Mouse (Mus musculus) hindbrain, embryonic 11.5 days (tissue): Measurements from ENCODE around the gene Hist1h4k. TPM values are rescaled to one million over a fixed set of nuclear protein-coding genes. Genes with fewer than 3 reads are reported as not detected.
"Not testable (repeated sequence)": the region's sequence is repeated elsewhere in the genome, so short reads cannot be mapped to it uniquely, and the experiment has no call there.

ENCODE experiments used
- ATAC-seq: fragments of 200-750 bp; cut with Nextera tagmentation; 2 replicates; pipeline ENCODE4 v1.8.0; 2017; ENCODE audit warnings: mild to moderate bottlenecking, moderate TSS enrichment, moderate library complexity; ENCODE audit not compliant: low FRiP score
- DNase-seq: peaks from one replicate; pipeline ENCODE4 v3.0.0-alpha.2; 2015; ENCODE audit warnings: low spot score
- H3K27ac ChIP-seq: fragments of 300-500 bp; sonication (generic); 2 replicates; pipeline ENCODE4 v1.5.1; 2014; ENCODE audit warnings: mild to moderate bottlenecking, low read depth, low read length
- H3K27me3 ChIP-seq: fragments of 300-500 bp; sonication (generic); 2 replicates; pipeline ENCODE4 v1.6.1; 2014; ENCODE audit warnings: mild to moderate bottlenecking, low read length, moderate library complexity, mixed read lengths; ENCODE audit not compliant: control insufficient read depth, insufficient read depth
- H3K36me3 ChIP-seq: fragments of 300-500 bp; sonication (generic); 2 replicates; pipeline ENCODE4 v1.6.1; 2014; ENCODE audit warnings: mild to moderate bottlenecking, low read length, moderate library complexity, mixed read lengths; ENCODE audit not compliant: control insufficient read depth, insufficient read depth
- H3K4me1 ChIP-seq: fragments of 300-500 bp; sonication (generic); replicated peaks from 2 replicates; pipeline ENCODE4 v1.6.1; 2014; ENCODE audit warnings: low read length, mixed read lengths; ENCODE audit not compliant: control insufficient read depth, insufficient read depth
- H3K4me2 ChIP-seq: fragments of 300-500 bp; sonication (generic); replicated peaks from 2 replicates; pipeline ENCODE4 v1.6.1; 2014; ENCODE audit warnings: mild to moderate bottlenecking, low read depth, low read length
- H3K4me3 ChIP-seq: fragments of 300-500 bp; sonication (generic); 2 replicates; pipeline ENCODE4 v1.5.1; 2014; ENCODE audit warnings: low read depth, low read length
- H3K9ac ChIP-seq: fragments of 300-500 bp; sonication (generic); 2 replicates; pipeline ENCODE4 v1.6.1; 2014; ENCODE audit warnings: low read depth, low read length
- H3K9me3 ChIP-seq: fragments of 300-500 bp; sonication (generic); 2 replicates; pipeline ENCODE4 v1.6.1; 2016; ENCODE audit warnings: low read length; ENCODE audit not compliant: control insufficient read depth
- WGBS: fragments of 180-500 bp; shearing (Covaris S2); extraction: QIAGEN DNeasy Blood & Tissue Kit; methylation state at CpG from one replicate; pipeline ENCODE4 v1.1.7; 2014; 5-methylcytosine and 5-hydroxymethylcytosine counted together
- polyA plus RNA-seq: library from polyadenylated mRNA; unstranded; fragments of >200 nt; fragmentation: Nextera tagmentation; extraction: Ambion mirVana; gene quantifications from 2 replicates; pipeline ENCODE4 v1.2.1, GENCODE M21; 2014

The Hist1h4k gene
- polyA plus RNA-seq, 1 experiment from 2014 or later = 2.4 TPM

GRCm38 (mm10) chr13:21786189-21786898 lies 36.0 kb upstream of the Hist1h4k start:
- peak overlapping the region; percentile 53; the same call in 1 of the 2 replicates for H3K9ac ChIP-seq
- peak overlapping the region; percentile 84 for H3K27ac ChIP-seq
- no peaks in the 10 kb centered on the region for H3K9me3 ChIP-seq
- DNase-seq (peak; percentile 51), ATAC-seq (no peak)
- no peaks in the 10 kb centered on the region for H3K27me3 ChIP-seq
- no peaks in the 10 kb centered on the region for H3K36me3 ChIP-seq
- WGBS = 6% methylated on average over 8 of the region's 8 CpGs
- 0 out of 2 replicates have a peak, but pooled peaks cover 5% of the 10 kb centered on the region for H3K4me1 ChIP-seq
- H3K4me2 ChIP-seq = peak overlapping the region; percentile 45
- peak overlapping the region; percentile 30 for H3K4me3 ChIP-seq

- Histone ChIP-seq H3K36me3 (no peaks in the 10 kb centered on the region), H3K9ac (peak overlapping the region; percentile 35; the same call in 1 of the 2 replicates), H3K4me2 (peak overlapping the region; percentile 65), H3K27ac (peak overlapping the region; percentile 77), H3K4me1 (0 out of 2 replicates have a peak, but pooled peaks cover 5% of the 10 kb centered on the region), H3K4me3 (no peak overlapping the region), H3K27me3 (no peaks in the 10 kb centered on the region), H3K9me3 (no peaks in the 10 kb centered on the region)
- no peak for ATAC-seq
- DNase-seq = peak; percentile 22
- WGBS = 22% methylated on average over 6 of the region's 6 CpGs
These were observed 34.0 kb upstream of the Hist1h4k start for GRCm38 (mm10) chr13:21784311-21784710.

- ATAC-seq = no peak
- Histone ChIP-seq H3K4me3 (peak overlapping the region; percentile 35), H3K9ac (peak overlapping the region; percentile 35; the same call in 1 of the 2 replicates), H3K4me2 (peak overlapping the region; percentile 65), H3K36me3 (no peaks in the 10 kb centered on the region), H3K4me1 (0 out of 2 replicates have a peak, but pooled peaks cover 5% of the 10 kb centered on the region), H3K27me3 (no peaks in the 10 kb centered on the region), H3K9me3 (no peaks in the 10 kb centered on the region), H3K27ac (peak overlapping the region; percentile 77)
- 1% methylated on average over 9 of the region's 9 CpGs for WGBS
- peak; percentile 74 for DNase-seq
These were observed 33.4 kb upstream of the Hist1h4k start for GRCm38 (mm10) chr13:21783734-21784161.

GRCm38 (mm10) chr13:21783255-21783617 lies 32.9 kb upstream of the Hist1h4k start, which contains the start of gene Hist1h3i:
Gene Hist1h3i, minus strand, starts transcription at chr13:21783370.
- under 1% methylated on average over 13 of the region's 20 CpGs for WGBS
- H3K4me1 ChIP-seq = 0 out of 2 replicates have a peak, but pooled peaks cover 5% of the 10 kb centered on the region
- H3K27me3 ChIP-seq = no peaks in the 10 kb centered on the region
- peak; percentile 69 for ATAC-seq
- H3K4me3 ChIP-seq = peak within 1 kb of the TSS; percentile 35
- H3K27ac ChIP-seq = peak within 1 kb of the TSS; percentile 77
- H3K36me3 ChIP-seq = no peaks in the 10 kb centered on the region
- H3K4me2 ChIP-seq = peak within 1 kb of the TSS; percentile 65
- H3K9ac ChIP-seq = peak within 1 kb of the TSS; percentile 64
- no peaks in the 10 kb centered on the region for H3K9me3 ChIP-seq
- DNase-seq = peak; percentile 76

GRCm38 (mm10) chr13:21782361-21783254 lies 32.3 kb upstream of the Hist1h4k start:
- not testable (repeated sequence) for ATAC-seq, H3K27me3 ChIP-seq, H3K36me3 ChIP-seq, H3K4me1 ChIP-seq, H3K9me3 ChIP-seq
- WGBS = under 1% methylated on average over 16 of the region's 35 CpGs
- peak overlapping the region; percentile 35 for H3K4me3 ChIP-seq
- H3K9ac ChIP-seq = peak overlapping the region; percentile 64
- H3K4me2 ChIP-seq = peak overlapping the region; percentile 65
- peak; percentile 62 for DNase-seq
- peak overlapping the region; percentile 73 for H3K27ac ChIP-seq

- no peak overlapping the region for H3K27ac ChIP-seq
- no peak for ATAC-seq
- no peaks in the 10 kb centered on the region for H3K27me3 ChIP-seq
- 0 out of 2 replicates have a peak, but pooled peaks cover 3% of the 10 kb centered on the region for H3K4me1 ChIP-seq
- no peak overlapping the region for H3K4me3 ChIP-seq
- H3K36me3 ChIP-seq = no peaks in the 10 kb centered on the region
- WGBS = 93% methylated on average over 1 of the region's 1 CpGs
- DNase-seq = peak; percentile 14
- no peak overlapping the region for H3K4me2 ChIP-seq
- no peaks in the 10 kb centered on the region for H3K9me3 ChIP-seq
- no peak overlapping the region for H3K9ac ChIP-seq
These were observed 31.3 kb upstream of the Hist1h4k start for GRCm38 (mm10) chr13:21781639-21782038.

- WGBS = 45% methylated on average over 6 of the region's 6 CpGs
- DNase-seq = peak; percentile 27
- H3K4me2 ChIP-seq = peak overlapping the region; percentile 84
- H3K4me1 ChIP-seq = 0 out of 2 replicates have a peak, but pooled peaks cover 2% of the 10 kb centered on the region
- H3K27ac ChIP-seq = peak overlapping the region; percentile 44; the same call in 1 of the 2 replicates
- H3K4me3 ChIP-seq = no peak overlapping the region
- no peak for ATAC-seq
- H3K27me3 ChIP-seq = no peaks in the 10 kb centered on the region
- no peaks in the 10 kb centered on the region for H3K9me3 ChIP-seq
- no peak overlapping the region for H3K9ac ChIP-seq
- H3K36me3 ChIP-seq = no peaks in the 10 kb centered on the region
These were observed 30.8 kb upstream of the Hist1h4k start for GRCm38 (mm10) chr13:21781021-21781555.
